Mouse (Mus musculus) adrenal gland, adult 2 months (tissue): ENCODE results near the gene Bmpr1b. TPM values are rescaled to one million over a fixed set of nuclear protein-coding genes. Genes with fewer than 3 reads are reported as not detected.
A peak's percentile ranks its signal among the peaks of the same experiment; 100 is the strongest.

ENCODE experiments used
- DNase-seq: peaks from one replicate; pipeline ENCODE4 v3.0.0; 2021
- polyA plus RNA-seq: library from polyadenylated mRNA; depleted of rRNA; stranded (reverse); fragments of >200 nt; gene quantifications from 2 replicates; pipeline ENCODE4 v1.2.3, GENCODE M21; 2012
- total RNA-seq, 2 experiments: library from RNA; stranded (reverse); gene quantifications; 2 replicates each; pipeline ENCODE4 v1.2.3; 2021

Gene Bmpr1b
- total and polyA plus RNA-seq, 3 experiments = 0.06 to 0.81 (median 0.48) TPM

- no peak for DNase-seq
These were observed 128.9 kb downstream of the Bmpr1b start for GRCm38 (mm10) chr3:142040345-142040744.

- no peak for DNase-seq
These were observed 135.1 kb downstream of the Bmpr1b start for GRCm38 (mm10) chr3:142034160-142034559.

- no peak for DNase-seq
These were observed 149.5 kb downstream of the Bmpr1b start for GRCm38 (mm10) chr3:142019716-142020115.

- no peak for DNase-seq
These were observed 184.7 kb downstream of the Bmpr1b start for GRCm38 (mm10) chr3:141984548-141984947.

DNA sequence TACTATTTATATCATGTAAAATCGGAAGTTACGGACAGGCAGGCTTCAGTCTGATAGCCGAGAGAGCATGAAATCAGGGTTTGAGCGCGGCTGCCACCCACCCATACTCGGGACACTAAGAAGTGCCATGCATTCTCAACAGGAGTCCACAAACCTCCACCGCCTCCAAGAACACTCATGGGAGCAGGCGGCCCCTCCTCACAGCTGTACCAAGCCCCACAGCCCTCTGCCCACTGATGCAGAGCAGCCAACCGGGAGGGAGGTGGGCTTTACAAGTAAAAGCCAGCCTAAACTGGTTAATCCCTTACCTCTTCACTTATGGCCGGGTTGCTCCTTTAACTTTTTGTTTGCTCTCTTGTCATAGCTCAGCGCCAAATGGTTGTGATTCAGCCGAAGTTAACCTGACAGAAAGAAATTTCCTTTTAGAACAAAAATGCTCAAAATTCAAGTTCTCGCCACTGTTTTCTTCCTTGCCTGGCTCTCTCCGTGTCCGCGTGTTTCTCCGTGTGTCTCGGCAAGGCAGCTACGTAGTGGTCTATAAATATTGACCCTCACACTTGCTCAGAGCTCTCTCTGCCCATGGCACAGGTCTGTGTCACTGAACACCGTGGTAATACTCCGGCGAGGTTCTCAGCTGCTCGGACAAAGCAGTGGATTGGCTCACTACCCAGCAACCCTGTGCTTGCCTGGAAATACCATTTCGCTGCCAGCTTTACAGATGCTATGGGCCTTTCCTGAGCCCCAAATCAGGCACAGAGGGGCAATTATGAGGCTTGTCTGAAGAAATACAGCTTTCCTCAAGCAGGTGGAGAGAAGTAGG is 187.4 kb downstream of the Bmpr1b start:
- no peak for DNase-seq

GRCm38 (mm10) chr3:141966244-141966643 is 203.0 kb downstream of the Bmpr1b start:
- DNase-seq = no peak

GRCm38 (mm10) chr3:141952931-141953330 is 216.3 kb downstream of the Bmpr1b start:
- DNase-seq = no peak

DNA sequence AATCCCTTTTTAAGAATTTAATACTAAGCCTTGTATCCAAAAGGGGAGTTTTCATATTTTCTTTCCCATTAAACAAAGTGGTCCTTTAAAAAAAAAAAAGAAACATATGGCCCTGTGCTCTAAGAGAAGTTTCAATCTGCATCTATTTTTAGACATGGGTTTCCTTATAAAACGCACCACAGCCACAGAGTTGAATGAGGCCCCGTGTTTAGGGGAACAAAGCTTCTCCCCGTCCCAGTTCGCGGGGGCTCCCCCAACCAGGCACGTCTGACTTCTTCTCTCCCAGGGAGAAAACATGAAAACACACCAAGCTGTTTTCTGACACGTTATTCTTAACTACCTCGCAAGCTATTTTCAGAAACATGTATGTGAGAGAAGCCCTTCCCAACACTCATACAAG is 218.6 kb downstream of the Bmpr1b start:
- no peak for DNase-seq

DNA sequence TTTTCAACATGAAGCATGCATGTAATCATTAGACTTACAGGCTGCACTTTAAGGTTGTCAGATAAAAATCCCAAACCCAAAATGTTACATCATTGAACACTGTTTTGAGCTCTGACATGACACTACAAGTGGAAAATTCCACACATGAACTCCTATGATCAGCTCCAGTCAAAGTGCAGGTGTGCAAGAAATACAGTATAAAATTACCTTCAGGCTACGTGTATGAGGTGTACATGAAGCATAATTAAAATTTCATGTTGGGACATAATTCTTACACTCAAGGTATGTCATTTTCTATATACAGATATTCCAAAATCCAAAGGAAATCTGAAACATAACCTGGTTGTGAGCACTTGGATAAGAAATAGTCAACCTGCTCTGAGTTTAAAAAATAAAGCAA is 220.7 kb downstream of the Bmpr1b start:
- no peak for DNase-seq

- DNase-seq = no peak
These were observed 221.1 kb downstream of the Bmpr1b start for GRCm38 (mm10) chr3:141948096-141948495.

DNA sequence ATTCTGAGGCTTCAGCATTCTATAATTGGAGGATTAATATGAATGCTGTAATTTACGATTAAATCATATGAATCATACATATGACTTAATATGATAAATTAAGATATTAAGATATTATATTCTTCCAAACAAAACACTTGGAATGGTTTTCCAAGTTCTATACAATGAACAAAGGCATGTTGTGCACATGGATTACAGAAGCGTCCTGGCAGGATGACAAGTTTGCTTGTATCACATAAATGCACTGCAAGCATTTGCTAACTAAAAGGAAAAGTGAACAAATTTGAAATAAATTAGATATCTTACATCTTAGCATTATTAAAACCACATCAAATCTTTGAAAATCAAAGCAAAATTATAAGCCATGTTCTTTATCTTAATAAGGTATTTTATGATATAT is 222.4 kb downstream of the Bmpr1b start:
- DNase-seq = no peak

DNA sequence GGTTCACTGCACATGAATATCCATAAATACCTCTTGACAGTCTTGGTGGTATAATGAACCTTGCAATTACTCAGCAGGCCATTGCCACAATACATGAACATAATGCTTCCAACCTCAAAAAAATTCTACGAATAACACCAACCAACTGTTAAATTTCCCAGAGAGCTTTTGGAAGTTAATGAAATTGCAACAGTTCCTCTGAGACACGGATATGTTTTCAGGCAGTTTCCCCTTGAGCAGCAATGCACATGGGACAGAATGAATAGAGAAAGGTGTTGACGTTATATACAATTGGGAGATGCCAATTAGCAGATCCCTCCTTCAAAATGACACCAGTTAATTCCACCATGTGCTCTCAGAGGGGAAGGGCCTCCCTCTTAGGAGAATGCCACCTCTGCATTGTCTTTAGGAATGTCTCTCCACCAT is 225.9 kb downstream of the Bmpr1b start:
- DNase-seq = no peak

GRCm38 (mm10) chr3:141940207-141940606 is 229.0 kb downstream of the Bmpr1b start:
- no peak for DNase-seq

DNA sequence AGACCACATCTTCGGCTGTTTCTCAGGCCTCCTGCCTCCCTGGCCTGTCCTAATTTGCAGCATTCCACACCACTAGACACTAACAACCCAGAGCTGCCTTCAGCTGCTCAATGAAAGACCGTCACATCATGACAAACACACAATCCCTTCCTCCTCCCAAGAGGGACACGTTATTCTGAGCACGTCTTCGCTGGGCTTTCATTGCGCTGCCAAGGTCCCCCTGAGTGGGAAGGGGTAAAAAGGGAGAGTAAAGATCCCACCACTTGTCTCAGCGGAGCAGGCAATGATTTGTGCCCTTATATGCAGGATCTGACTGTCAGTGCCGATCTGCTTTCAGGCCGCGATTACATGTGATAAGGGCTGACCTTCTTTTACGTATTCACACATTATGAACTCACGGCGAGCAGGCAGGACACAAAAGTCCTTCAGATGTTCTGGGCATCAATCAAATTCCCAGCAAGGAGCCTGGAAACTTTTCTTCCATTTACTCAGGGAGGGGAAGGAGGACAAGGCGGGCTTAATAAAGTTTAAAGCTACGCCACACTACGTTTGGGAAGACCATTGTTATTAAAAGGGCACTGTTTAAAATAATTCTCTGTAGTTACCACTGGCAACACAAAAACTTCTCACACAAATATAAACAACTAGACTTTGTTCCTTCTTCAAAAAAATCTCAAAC is 232.5 kb downstream of the Bmpr1b start:
- DNase-seq = peak; percentile 4

GRCm38 (mm10) chr3:141932956-141933355 is 236.3 kb downstream of the Bmpr1b start:
- peak; percentile 9 for DNase-seq

- DNase-seq = peak; percentile 5
These were observed 237.7 kb downstream of the Bmpr1b start for GRCm38 (mm10) chr3:141931372-141932092.

GRCm38 (mm10) chr3:141923442-141923841 is 245.8 kb downstream of the Bmpr1b start:
- no peak for DNase-seq

DNA sequence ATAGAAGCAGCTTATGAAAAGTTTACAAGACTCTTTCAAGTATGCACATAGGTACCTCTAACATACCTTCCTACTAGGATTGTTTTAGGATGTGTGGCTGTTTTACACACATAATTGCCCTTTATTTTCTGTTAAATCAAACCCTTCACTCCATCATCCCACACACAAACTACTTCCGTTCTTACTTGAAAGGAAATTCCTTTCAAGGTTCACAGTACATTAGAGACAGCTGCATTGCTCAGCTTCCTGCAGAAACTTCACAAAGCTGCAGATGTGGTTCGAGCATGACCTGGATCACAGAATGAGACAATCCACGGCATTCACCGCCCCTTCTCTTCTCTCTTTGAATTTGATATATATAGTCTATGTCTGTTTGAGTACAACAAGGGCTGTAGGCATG is 248.1 kb downstream of the Bmpr1b start:
- no peak for DNase-seq

DNA sequence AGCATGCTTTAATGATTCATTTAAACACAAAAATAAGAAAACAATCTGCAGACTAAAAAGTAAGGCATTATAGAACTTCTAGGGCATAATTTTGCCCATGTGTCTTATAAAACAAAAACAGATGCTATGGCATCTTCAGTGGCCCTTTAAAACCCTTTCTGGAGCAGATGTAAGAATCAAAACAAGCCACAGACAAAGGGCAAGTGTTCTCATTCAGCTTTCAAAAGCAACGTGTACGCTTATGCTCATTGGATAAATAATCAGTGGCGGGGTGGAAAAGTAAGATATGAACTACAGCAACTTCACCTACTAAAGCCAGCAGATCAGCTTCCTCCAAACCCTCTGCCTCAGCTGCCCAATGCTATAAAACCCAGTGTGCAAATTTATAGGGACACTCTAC is 249.6 kb downstream of the Bmpr1b start:
- DNase-seq = no peak

DNA sequence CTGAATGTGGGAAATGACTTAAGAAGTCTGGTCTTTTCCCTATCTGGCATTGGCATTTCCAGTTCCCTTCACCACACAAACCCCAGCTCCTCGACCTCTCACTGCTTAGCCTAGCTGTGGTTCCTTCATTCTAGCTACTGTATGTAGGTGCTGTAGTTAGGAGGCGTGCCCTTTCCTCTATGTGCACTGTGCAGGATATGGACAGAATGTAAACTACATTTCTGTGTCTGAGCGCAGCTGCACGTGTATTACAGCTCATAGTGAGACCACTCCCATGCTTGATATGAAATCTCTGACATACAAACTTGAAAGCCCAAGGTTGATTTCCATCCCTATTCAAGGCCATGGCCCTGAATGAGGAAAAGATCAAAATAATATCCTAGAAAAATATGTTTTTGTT is 252.1 kb downstream of the Bmpr1b start:
- DNase-seq = no peak

DNA sequence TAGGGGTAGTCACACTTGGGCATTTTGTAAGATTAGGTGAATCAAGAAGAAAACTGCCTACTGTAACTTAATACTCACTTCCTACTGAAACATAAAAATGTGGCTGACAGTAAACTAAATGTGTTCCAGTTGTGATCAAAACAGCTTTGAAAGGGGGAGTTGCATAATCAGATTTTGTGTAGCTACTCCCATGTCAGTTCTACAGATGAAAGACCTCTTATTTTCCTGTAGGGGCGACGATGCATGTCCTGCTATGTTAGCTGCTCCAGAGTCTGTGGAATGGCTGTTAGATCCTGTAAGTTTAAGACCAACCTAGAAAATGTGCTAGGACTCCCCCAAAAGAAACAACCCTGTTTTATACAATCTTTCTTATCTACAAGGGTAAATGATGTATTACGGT is 253.2 kb downstream of the Bmpr1b start:
- no peak for DNase-seq

- no peak for DNase-seq
These were observed 254.6 kb downstream of the Bmpr1b start for GRCm38 (mm10) chr3:141914588-141914987.

GRCm38 (mm10) chr3:141909136-141909535 is 260.1 kb downstream of the Bmpr1b start:
- no peak for DNase-seq
